Mouse (Mus musculus): ENCODE results near the gene Gm43064.
"Not testable (repeated sequence)": the region's sequence is repeated elsewhere in the genome, so short reads cannot be mapped to it uniquely, and the experiment has no call there.

Gene Gm43064

DNA sequence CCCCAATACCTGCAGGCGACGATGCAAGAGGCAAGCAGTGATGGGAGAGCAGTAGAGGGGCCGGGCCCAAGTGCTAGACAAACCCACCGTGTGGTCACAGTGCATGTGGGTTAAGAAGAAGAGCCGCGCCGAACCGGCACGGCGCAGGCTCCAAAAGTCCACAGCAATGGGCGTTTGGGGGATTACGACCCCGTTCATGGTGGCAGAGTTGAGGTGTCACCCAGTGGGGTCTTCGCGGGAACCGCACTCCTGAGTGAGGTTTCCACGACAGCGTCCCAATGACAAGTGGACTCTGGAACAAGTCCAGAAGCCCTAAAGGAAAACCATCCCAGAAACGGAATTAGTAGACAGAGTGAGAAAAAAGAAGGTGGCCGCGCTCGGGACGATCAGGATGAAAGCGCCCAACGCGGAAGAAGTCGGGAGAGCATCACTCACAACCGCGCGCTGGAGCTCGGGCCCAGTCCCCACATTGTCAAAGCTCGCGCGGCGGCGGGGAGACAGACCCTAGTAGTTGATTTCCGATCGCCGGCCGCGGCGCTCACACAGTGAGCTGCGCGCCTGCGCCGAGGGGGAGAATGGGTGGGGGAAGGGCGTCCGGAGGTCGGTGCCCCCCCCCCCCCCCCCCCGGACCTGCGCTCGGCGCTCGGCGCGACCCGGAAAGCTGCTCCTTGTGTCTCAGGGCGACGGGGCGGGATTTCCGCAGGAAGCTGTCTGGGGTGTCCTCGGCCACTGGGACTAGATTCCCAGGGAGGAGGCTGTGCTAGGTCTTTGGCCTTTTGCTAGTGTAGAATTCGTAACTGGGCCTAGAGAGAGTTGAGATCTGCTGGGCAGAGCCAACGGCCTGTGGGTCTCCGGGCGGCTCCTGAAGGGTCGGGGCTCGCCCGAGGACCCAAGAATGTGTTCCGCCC, at the start of gene Gm43064, which contains the start of the genes Dclre1b and Ap4b1:
Gm43064 (plus strand) TSS at position 683 of the 908 bp plus-strand sequence.
Dclre1b (minus strand) TSS at position 554 of the 908 bp plus-strand sequence.
Ap4b1 (plus strand) TSS at position 630 of the 908 bp plus-strand sequence.
- peak; percentile 69 to 79 for DNase-seq (ENCODE audit: low spot score in 2 of 2)

DNA sequence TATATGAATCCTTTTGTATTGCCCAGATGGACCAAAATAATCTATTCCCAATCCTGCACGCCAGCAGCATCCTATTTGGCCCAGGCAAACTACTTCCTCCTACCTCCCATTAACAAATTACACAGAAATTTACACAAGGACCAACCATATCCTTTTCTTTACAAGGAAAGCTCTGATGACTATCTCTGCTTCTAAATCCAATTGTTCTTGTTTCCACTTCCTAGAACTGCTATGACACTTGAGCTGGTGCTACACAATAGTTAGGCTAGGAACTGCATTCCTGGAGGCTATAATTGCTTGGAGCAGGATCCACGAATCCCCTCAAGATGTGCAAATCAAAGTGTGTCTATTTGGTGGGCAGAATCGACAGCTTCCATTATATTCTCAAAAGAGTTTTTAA, 42.6 kb upstream of the Gm43064 start:
- no peak for DNase-seq (ENCODE audit: low spot score in 2 of 2)

DNA sequence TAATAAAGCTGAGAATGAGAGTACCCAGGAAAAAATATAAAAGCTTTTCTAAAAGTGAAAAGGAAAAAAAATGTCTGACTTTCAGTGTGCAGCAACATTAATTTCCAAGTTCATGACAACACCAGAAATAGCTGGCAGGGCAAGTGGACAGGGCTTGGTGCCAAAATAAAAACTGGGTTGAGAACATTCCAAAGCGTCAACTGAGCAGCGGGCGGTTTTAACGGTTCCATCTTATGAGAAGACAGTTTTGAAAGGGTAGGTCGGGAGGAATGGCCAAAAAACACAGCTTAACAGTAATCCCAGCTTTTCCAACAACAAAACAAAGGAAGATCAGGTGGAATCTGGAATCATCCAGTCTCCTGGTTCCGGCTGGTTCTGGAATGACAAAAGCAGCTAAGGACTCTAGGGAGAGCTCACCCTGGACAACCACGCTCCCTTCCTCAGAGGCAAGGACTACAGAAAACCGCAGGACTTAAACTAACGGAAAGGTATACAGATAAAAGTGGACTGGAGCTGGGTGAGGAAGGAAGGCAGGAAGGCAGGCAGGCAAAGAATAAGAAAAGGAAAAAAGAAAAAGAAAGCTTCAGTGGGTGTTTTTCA, 37.7 kb upstream of the Gm43064 start:
- no peak for DNase-seq (ENCODE audit: low spot score in 2 of 2)

DNA sequence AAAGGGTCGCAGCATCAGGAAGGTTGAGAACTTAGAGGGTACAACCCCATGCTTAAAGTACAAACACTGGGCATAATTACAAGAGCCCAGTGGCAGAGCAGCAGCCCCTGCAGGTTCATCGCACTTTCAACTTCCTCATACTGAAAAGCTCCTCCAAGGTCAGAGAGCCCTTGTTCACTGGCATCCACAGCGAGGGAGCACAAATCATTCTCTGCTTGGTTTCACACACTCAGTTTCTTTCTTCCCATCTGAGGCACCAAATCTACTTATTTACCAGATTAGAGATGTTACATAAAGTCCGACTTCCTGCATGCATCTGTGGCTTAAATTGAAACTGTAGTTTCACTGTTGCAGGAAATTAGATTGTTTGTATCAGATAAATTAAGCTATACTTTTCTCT, 36.5 kb upstream of the Gm43064 start:
- DNase-seq (ENCODE audit: low spot score in 2 of 2): no peak

GRCm38 (mm10) chr3:103773508-103773907, 35.9 kb upstream of the Gm43064 start:
- no peak for DNase-seq (ENCODE audit: low spot score in 2 of 2)

GRCm38 (mm10) chr3:103774009-103774408, 35.4 kb upstream of the Gm43064 start:
- no peak for DNase-seq (ENCODE audit: low spot score in 2 of 2)

GRCm38 (mm10) chr3:103777940-103778339, 31.4 kb upstream of the Gm43064 start:
- no peak for DNase-seq (ENCODE audit: low spot score in 2 of 2)

- DNase-seq (ENCODE audit: low spot score in 2 of 2): no peak
These were observed 30.7 kb upstream of the Gm43064 start for GRCm38 (mm10) chr3:103778660-103779059.

DNA sequence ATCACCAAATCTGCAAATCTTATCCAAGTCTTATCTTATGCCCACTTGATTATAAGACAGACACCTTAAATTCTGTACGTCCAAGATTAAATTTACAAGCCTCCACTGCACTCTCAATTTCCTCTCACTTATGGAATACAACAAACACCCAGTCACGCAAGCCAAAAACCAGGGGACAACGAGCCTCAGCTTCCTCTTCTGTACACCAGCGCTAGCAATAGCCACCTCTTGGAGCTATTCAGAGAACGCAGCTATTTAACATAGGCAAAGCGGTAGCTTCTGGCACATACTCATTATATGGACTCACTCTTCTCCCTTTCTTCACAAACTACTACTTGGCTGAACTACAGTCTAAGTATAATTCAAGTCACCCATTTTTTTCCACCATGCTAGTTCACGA, 30.2 kb upstream of the Gm43064 start:
- DNase-seq (ENCODE audit: low spot score in 2 of 2): no peak

DNA sequence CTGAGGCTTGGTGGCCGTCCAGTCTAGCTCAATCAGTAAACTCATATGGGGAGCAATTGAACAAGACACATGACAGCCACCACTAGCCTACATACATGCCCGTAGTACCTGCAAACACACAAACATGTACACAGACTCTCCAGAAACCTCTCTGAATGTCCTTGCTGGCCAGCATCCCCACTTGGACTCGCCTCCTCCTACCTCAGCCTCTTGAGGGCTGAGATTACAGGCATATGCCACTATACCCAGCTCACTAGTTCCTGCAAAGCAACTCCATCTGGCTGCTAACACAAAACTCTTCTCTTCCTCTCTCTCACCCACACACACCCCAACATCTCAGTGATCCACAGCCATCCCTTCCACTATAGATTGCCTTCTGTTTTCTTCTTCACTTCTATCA, 29.1 kb upstream of the Gm43064 start:
- DNase-seq (ENCODE audit: low spot score in 2 of 2): no peak

GRCm38 (mm10) chr3:103780777-103781176, 28.6 kb upstream of the Gm43064 start:
- no peak for DNase-seq (ENCODE audit: low spot score in 2 of 2)

GRCm38 (mm10) chr3:103782844-103783609, 26.3 kb upstream of the Gm43064 start:
- DNase-seq (ENCODE audit: low spot score in 2 of 2): no peak

DNA sequence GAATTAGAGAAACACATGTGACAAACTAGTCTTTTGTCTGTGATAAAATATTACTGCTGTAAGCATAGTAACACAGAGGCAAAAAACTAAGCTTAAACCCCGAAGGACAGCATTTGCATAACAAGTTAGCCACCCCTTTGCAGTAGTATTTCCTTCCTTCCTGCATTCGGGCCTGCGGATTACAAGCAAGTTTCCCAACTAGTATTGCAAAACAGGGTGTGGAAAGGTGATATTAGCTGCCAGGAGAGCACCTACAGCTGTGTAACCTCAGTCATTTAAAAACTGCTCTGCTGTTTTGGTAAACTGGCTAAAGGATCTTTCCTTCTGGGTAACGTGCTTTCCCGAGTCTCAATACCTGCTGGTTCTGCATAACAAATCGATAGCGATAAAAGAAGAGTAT, 22.1 kb upstream of the Gm43064 start:
- DNase-seq (ENCODE audit: low spot score in 2 of 2): no peak

DNA sequence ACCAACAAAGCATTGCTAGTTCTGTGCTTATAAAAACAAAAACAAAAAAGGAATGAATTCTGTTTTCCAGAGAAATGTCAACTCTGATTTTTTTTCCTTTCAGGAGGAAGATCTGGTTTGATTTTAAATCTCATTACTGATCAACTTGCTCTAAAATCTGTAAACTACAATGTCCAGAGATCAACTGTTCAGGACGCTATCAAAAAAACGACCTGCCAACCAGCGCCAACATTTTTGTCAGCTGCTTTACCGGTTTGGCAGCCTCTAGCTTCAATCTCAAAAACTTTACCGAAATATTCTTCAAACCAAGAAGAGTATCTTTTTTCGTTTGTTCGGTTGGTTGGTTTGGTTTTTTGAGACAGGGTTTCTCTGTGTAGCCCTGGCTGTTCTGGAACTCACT, 20.3 kb upstream of the Gm43064 start:
- DNase-seq (ENCODE audit: low spot score in 2 of 2): no peak

- no peak for DNase-seq (ENCODE audit: low spot score in 2 of 2)
These were observed 19.5 kb upstream of the Gm43064 start for GRCm38 (mm10) chr3:103789891-103790345.

GRCm38 (mm10) chr3:103790346-103791145, 18.8 kb upstream of the Gm43064 start:
- peak in 1 of 2 experiments; percentile 22 for DNase-seq (ENCODE audit: low spot score in 2 of 2)

DNA sequence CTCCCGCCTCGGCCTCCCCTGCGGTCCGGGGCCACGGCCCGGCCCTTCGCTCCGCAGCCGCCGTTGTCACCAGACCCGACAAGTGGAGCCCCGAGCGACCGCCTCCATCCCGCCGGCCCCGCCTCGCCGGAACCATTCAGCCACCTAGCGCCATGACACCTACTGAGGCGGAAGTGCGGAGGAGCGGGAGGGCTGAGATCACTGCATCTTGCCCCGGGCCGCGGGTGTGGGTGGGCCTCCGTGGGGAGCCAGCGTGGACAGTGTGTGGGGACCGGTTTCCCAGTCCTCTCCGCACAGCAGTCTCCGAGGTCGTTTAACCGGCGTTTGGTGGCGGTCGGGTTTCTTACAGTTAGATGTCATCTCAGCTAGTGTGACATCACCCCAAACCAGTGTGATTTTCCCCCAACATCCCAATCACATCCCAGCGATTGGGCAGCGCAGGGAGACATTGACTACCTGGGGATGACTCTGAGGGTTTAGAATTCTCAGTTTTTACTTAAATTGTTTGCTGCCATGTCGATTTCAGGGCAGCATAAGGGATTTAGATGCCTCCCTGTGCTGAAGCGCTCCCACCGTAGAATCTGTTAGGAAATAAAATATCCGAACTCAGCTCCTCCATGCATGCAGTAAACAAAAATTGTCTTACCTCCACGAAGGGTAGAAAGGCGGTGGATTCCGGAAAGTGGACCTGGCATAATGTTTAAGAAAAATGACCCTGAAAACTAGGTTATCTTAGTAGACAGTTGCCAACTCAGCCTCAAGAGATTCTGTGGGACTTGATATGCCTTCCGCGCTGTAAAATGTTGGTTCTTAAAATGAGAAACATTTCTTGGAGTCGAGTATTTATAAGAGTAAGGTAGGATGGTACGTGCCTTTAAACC, 17.9 kb upstream of the Gm43064 start, which contains the start of gene Hipk1:
Hipk1 (minus strand) TSS at position 334 of the 881 bp plus-strand sequence.
- peak; percentile 88 to 94 for DNase-seq (ENCODE audit: low spot score in 2 of 2)

DNA sequence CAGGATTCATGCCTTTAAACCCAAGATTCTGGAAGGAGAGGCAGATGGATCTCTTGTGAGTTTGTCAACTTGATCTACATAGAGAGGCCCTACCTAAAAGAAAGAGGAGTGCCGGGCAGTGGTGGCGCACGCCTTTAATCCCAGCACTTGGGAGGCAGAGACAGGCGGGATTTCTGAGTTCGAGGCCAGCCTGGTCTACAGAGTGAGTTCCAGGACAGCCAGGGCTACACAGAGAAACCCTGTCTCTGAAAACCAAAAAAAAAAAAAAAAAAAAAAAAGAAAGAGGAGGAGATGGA, 17.3 kb upstream of the Gm43064 start:
- not testable (repeated sequence) for DNase-seq (ENCODE audit: low spot score in 2 of 2)

DNA sequence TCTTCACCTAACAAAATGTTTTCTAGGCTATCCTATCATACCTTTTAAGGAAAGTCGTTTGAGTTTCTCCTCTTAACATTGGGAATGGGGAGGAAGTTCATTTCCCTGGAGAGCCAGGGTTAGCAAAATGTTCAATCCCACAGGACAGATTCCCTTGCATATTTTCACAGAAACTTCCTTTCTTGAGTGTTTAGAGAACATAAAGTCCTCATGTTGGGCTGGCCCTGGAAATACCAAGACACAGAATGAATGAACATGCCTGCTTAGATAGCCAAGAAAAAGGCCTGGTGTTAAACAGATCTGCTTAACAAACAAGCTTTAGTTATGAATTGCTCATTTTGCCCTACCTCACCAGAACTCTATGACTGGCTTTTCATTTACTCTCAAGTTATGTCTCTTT, 16.8 kb upstream of the Gm43064 start:
- DNase-seq (ENCODE audit: low spot score in 2 of 2): no peak

- DNase-seq (ENCODE audit: low spot score in 2 of 2): no peak
These were observed 13.0 kb upstream of the Gm43064 start for GRCm38 (mm10) chr3:103796389-103796788.
